Mouse (Mus musculus): ENCODE measurements around the gene Uhrf1bp1. TPM values are rescaled to one million over a fixed set of nuclear protein-coding genes. Genes with fewer than 3 reads are reported as not detected.
A peak's percentile ranks its signal among the peaks of the same experiment; 100 is the strongest.

The Uhrf1bp1 gene
- polyA plus RNA-seq (2015; fragmentation: Nextera tagmentation; extraction: Ambion mirVana) = 5.6 and 6.7 TPM in 2 replicates

- Histone ChIP-seq H3K4me1 (replicated peaks) (peaks cover 30% of the 10 kb centered on the region), H3K4me2 (peak within 1 kb of the TSS; percentile 80), H3K36me3 (peaks cover 30% of the 10 kb centered on the region), H3K9ac (peak within 1 kb of the TSS; percentile 91), H3K9me3 (no peaks in the 10 kb centered on the region), H3K27me3 (no peaks in the 10 kb centered on the region), H3K4me3 (peak within 1 kb of the TSS; percentile 85), H3K27ac (peak within 1 kb of the TSS; percentile 89)
- WGBS = under 1% methylated on average over 48 of the region's 54 CpGs
- peak; percentile 75 for ATAC-seq (ENCODE audit: low FRiP score)
Measured at GRCm38 (mm10) chr17:27856265-27856797, at the start of gene Uhrf1bp1. TSS of gene Uhrf1bp1 (plus strand) at chr17:27856441.

GRCm38 (mm10) chr17:27807542-27808078 lies 48.6 kb upstream of the Uhrf1bp1 start:
- 0 out of 2 replicates have a peak, but pooled peaks cover 8% of the 10 kb centered on the region for H3K4me1 ChIP-seq (replicated peaks)
- H3K27me3 ChIP-seq = no peaks in the 10 kb centered on the region
- no peaks in the 10 kb centered on the region for H3K36me3 ChIP-seq
- H3K4me3 ChIP-seq = no peak overlapping the region
- no peak overlapping the region for H3K27ac ChIP-seq
- H3K9ac ChIP-seq = no peak overlapping the region
- WGBS = 86% methylated on average over 2 of the region's 2 CpGs
- H3K4me2 ChIP-seq = no peak overlapping the region
- no peaks in the 10 kb centered on the region for H3K9me3 ChIP-seq
- no peak for ATAC-seq (ENCODE audit: low FRiP score)

GRCm38 (mm10) chr17:27810569-27811331 lies 45.5 kb upstream of the Uhrf1bp1 start:
- Histone ChIP-seq H3K36me3 (no peaks in the 10 kb centered on the region), H3K4me2 (no peak overlapping the region), H3K9ac (no peak overlapping the region), H3K9me3 (no peaks in the 10 kb centered on the region), H3K4me3 (no peak overlapping the region), H3K27ac (no peak overlapping the region), H3K4me1 (replicated peaks) (no peaks in the 10 kb centered on the region), H3K27me3 (no peaks in the 10 kb centered on the region)
- 95% methylated on average over 16 of the region's 16 CpGs for WGBS
- no peak for ATAC-seq (ENCODE audit: low FRiP score)

DNA sequence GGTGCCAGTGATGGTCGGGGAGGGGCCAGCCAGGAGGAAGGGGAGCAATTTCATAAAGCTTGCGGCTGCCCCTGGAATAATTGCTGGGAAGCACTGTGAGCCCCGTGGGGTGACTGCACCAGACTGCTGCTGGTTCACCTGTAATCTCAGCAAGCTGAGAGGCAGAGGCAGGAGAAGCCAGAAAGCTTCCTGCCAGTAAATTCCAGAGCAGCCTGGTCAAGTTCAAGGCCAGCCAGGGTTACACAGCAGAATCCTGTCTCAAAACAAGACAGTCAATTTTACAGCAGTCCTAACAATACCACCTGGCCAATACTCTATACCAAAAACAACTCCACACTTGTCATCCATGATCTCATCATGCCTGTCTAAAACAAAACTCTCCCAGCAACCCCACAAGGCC lies 44.3 kb upstream of the Uhrf1bp1 start:
- ATAC-seq (ENCODE audit: low FRiP score) = no peak
- no peaks in the 10 kb centered on the region for H3K9me3 ChIP-seq
- 87% methylated on average over 3 of the region's 3 CpGs for WGBS
- no peaks in the 10 kb centered on the region for H3K4me1 ChIP-seq (replicated peaks)
- no peak overlapping the region for H3K27ac ChIP-seq
- H3K27me3 ChIP-seq = no peaks in the 10 kb centered on the region
- no peak overlapping the region for H3K4me3 ChIP-seq
- no peaks in the 10 kb centered on the region for H3K36me3 ChIP-seq
- H3K4me2 ChIP-seq = no peak overlapping the region
- no peak overlapping the region for H3K9ac ChIP-seq

DNA sequence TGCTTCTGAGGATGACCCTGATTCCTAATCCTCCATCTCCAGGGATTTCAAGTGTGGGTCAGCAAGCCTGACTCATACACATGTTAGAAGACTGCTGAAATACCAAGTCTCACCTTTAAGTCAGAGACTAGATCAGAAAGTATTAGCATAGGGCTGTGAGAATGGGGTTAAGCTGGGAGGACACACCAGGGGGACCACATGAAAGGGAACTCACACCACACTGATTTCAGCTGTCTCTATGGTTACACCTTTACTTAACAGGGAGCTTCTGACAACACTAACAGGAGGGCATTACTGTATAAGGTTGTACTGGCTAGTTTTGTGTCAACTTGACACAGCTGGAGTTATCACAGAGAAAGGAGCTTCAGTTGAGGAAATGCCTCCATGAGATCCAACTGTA lies 41.6 kb upstream of the Uhrf1bp1 start:
- ATAC-seq (ENCODE audit: low FRiP score) = no peak
- Histone ChIP-seq H3K4me2 (no peak overlapping the region), H3K27me3 (no peaks in the 10 kb centered on the region), H3K36me3 (no peaks in the 10 kb centered on the region), H3K27ac (no peak overlapping the region), H3K9me3 (no peaks in the 10 kb centered on the region), H3K9ac (no peak overlapping the region), H3K4me1 (replicated peaks) (peaks cover 21% of the 10 kb centered on the region), H3K4me3 (no peak overlapping the region)

GRCm38 (mm10) chr17:27819011-27819410 lies 37.2 kb upstream of the Uhrf1bp1 start:
- peaks cover 29% of the 10 kb centered on the region for H3K4me1 ChIP-seq (replicated peaks)

DNA sequence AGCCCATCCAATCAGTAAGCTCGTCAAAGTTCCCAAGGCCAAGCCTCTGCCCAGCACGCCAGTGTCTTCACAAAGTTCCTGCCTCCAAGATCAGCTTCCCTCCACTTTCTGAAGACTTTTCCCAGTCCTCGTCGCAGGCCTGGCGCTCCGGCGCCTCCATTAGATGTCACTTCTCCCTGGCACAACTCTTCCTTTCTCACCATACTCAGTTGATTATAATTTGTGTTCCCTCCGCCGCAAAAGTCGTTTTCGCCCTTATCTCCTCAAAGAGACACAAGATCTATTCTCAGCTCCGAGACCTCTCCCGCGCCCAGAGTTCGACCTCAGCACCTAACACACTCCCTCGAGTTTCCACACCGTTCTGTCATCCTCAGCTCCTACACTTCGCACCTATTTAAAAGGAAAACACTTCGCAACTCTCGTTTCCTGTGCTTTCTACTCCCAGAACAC lies 36.7 kb upstream of the Uhrf1bp1 start:
- Histone ChIP-seq H3K9me3 (no peaks in the 10 kb centered on the region), H3K36me3 (no peaks in the 10 kb centered on the region), H3K4me1 (replicated peaks) (peaks cover 29% of the 10 kb centered on the region), H3K9ac (peak overlapping the region; percentile 93), H3K27me3 (no peaks in the 10 kb centered on the region), H3K4me2 (peak overlapping the region; percentile 95), H3K4me3 (peak overlapping the region; percentile 97), H3K27ac (peak overlapping the region; percentile 93)
- ATAC-seq (ENCODE audit: low FRiP score) = no peak; the same call in 1 of the 2 replicates
- WGBS = under 1% methylated on average over 20 of the region's 20 CpGs

More at GRCm38 (mm10) chr17:27819011-27819410, 37.2 kb upstream of the Uhrf1bp1 start:
- H3K27me3 ChIP-seq = no peaks in the 10 kb centered on the region
- H3K36me3 ChIP-seq = no peaks in the 10 kb centered on the region
- peak overlapping the region; percentile 93 for H3K9ac ChIP-seq
- H3K4me3 ChIP-seq = peak overlapping the region; percentile 97
- no peak for ATAC-seq (ENCODE audit: low FRiP score)
- no peaks in the 10 kb centered on the region for H3K9me3 ChIP-seq
- H3K27ac ChIP-seq = no peak overlapping the region
- peak overlapping the region; percentile 95 for H3K4me2 ChIP-seq
- WGBS = 29% methylated on average over 7 of the region's 7 CpGs

- Histone ChIP-seq H3K4me2 (peak overlapping the region; percentile 95), H3K9me3 (no peaks in the 10 kb centered on the region), H3K27ac (peak overlapping the region; percentile 93), H3K27me3 (no peaks in the 10 kb centered on the region), H3K4me1 (replicated peaks) (peaks cover 29% of the 10 kb centered on the region), H3K36me3 (no peaks in the 10 kb centered on the region), H3K9ac (peak overlapping the region; percentile 93), H3K4me3 (peak overlapping the region; percentile 97)
- under 1% methylated on average over 25 of the region's 62 CpGs for WGBS
- peak; percentile 90 for ATAC-seq (ENCODE audit: low FRiP score)
Measured at GRCm38 (mm10) chr17:27819971-27820567, 36.2 kb upstream of the Uhrf1bp1 start.

- H3K9me3 ChIP-seq = no peaks in the 10 kb centered on the region
- peak within 1 kb of the TSS; percentile 93 for H3K27ac ChIP-seq
- H3K9ac ChIP-seq = peak within 1 kb of the TSS; percentile 93
- WGBS = 3% methylated on average over 37 of the region's 56 CpGs
- H3K4me2 ChIP-seq = peak within 1 kb of the TSS; percentile 95
- H3K4me1 ChIP-seq (replicated peaks) = peaks cover 29% of the 10 kb centered on the region
- H3K36me3 ChIP-seq = no peaks in the 10 kb centered on the region
- H3K27me3 ChIP-seq = 0 out of 2 replicates have a peak, but pooled peaks cover 3% of the 10 kb centered on the region
- peak; percentile 96 for ATAC-seq (ENCODE audit: low FRiP score)
- H3K4me3 ChIP-seq = peak within 1 kb of the TSS; percentile 97
Measured at GRCm38 (mm10) chr17:27820568-27821406, 35.5 kb upstream of the Uhrf1bp1 start, which contains the start of gene D17Wsu92e. TSS of gene D17Wsu92e (minus strand) at chr17:27820648.

- Histone ChIP-seq H3K4me3 (peak overlapping the region; percentile 97), H3K9me3 (no peaks in the 10 kb centered on the region), H3K9ac (peak overlapping the region; percentile 93), H3K36me3 (no peaks in the 10 kb centered on the region), H3K4me2 (peak overlapping the region; percentile 68), H3K27me3 (0 out of 2 replicates have a peak, but pooled peaks cover 3% of the 10 kb centered on the region), H3K4me1 (replicated peaks) (peaks cover 34% of the 10 kb centered on the region), H3K27ac (peak overlapping the region; percentile 93)
- 73% methylated on average over 9 of the region's 9 CpGs for WGBS
- no peak for ATAC-seq (ENCODE audit: low FRiP score)
Measured at GRCm38 (mm10) chr17:27821407-27822338, 34.6 kb upstream of the Uhrf1bp1 start.

All from hindbrain, embryonic 13.5 days (tissue).